ENCODE assay signal across 8 mouse cellular contexts in genomic region chr6:146634759-146635606, GRCm38 (mm10). TPM values are rescaled to one million over a fixed set of nuclear protein-coding genes. Genes with fewer than 3 reads are reported as not detected.
DNase-seq lines count a peak whose midpoint lies in the region; ATAC-seq and TF ChIP-seq lines count a peak whose summit lies in the region.

No protein-coding gene starts in this region.

- no peak overlapping the region for H3K9ac ChIP-seq in heart, embryonic 16.5 days (ENCODE audit: low read length)
- H3K9ac ChIP-seq in heart, adult 2 months (ENCODE audit: low read depth, low read length), result no peak overlapping the region
- no peak overlapping the region for H3K9ac ChIP-seq in hindbrain, embryonic 16.5 days (ENCODE audit: low read depth, low read length)

- H3K4me3 ChIP-seq in heart, embryonic 16.5 days (ENCODE audit: low read length), result peak overlapping the region; percentile 92
- no peak overlapping the region for H3K4me3 ChIP-seq in heart, adult 2 months
- peak overlapping the region; percentile 81; the same call in 1 of the 2 replicates for H3K4me3 ChIP-seq in hindbrain, embryonic 16.5 days (ENCODE audit: low read length)
- peak overlapping the region; percentile 32 for H3K4me3 ChIP-seq in myocyte

- intact Hi-C loops in heart, adult 2 months (cut with DNase I), result no loop called here

- no peaks in the 10 kb centered on the region for H3K9me3 ChIP-seq in heart, embryonic 16.5 days (replicated peaks; ENCODE audit: control insufficient read depth, low read length)
- H3K9me3 ChIP-seq in hindbrain, embryonic 16.5 days (ENCODE audit: control insufficient read depth, low read length), result no peaks in the 10 kb centered on the region

- H3K27me3 ChIP-seq in heart, embryonic 16.5 days (ENCODE audit: control insufficient read depth, insufficient read depth, low read length), result no peaks in the 10 kb centered on the region
- no peaks in the 10 kb centered on the region for H3K27me3 ChIP-seq in heart, adult 2 months (ENCODE audit: control insufficient read depth, insufficient read depth, low read length)
- no peaks in the 10 kb centered on the region for H3K27me3 ChIP-seq in hindbrain, embryonic 16.5 days (replicated peaks; ENCODE audit: control insufficient read depth, insufficient read depth, low read length)
- H3K27me3 ChIP-seq in myocyte (ENCODE audit: control insufficient read depth, insufficient read depth, insufficient read length), result no peaks in the 10 kb centered on the region

- TF ChIP-seq EP300 in heart, adult 2 months (IDR thresholded peaks at IDR 0.05; ENCODE audit: insufficient read depth, low read depth, low read length), result no peak

- H3K36me3 ChIP-seq in heart, embryonic 16.5 days (ENCODE audit: control insufficient read depth, insufficient read depth), result no peaks in the 10 kb centered on the region
- no peaks in the 10 kb centered on the region for H3K36me3 ChIP-seq in heart, adult 2 months (ENCODE audit: control insufficient read depth, insufficient read depth, low read length)
- no peaks in the 10 kb centered on the region for H3K36me3 ChIP-seq in hindbrain, embryonic 16.5 days (ENCODE audit: control insufficient read depth, insufficient read depth, low read length)
- H3K36me3 ChIP-seq in myocyte (ENCODE audit: control insufficient read depth, insufficient read depth), result no peaks in the 10 kb centered on the region

- TF ChIP-seq POLR2A in heart, adult 2 months (IDR thresholded peaks at IDR 0.05; ENCODE audit: insufficient read depth, low read depth, low read length), result no peak
- no peak for TF ChIP-seq POLR2A in myocyte (IDR thresholded peaks at IDR 0.05; ENCODE audit: insufficient read length, low read depth)

- DNase-seq in heart, adult 2 months, result no peak
- peak; percentile 35 for DNase-seq in Muller cell, postnatal 12 days (ENCODE audit: inconsistent ontology term)
- DNase-seq in right cerebral cortex, adult 2 months (ENCODE audit: low spot score in 2 of 2), result no peak
- no peak for DNase-seq in urinary bladder, postnatal 36 days (ENCODE audit: low spot score in 2 of 2)
- no peak for DNase-seq in kidney, adult 18-20 months

- 58% methylated on average over 4 of the region's 4 CpGs for WGBS in heart, embryonic 16.5 days
- 40% methylated on average over 4 of the region's 4 CpGs for WGBS in heart, adult 2 months
- 64% methylated on average over 4 of the region's 4 CpGs for WGBS in hindbrain, embryonic 16.5 days

- TF ChIP-seq CTCF in heart, adult 2 months (IDR thresholded peaks at IDR 0.05), result no peak

- no peak for ATAC-seq in heart, embryonic 16.5 days (replicated peaks; ENCODE audit: extremely low read depth, insufficient read depth, low FRiP score)
- ATAC-seq in hindbrain, embryonic 16.5 days, result no peak

- no peaks in the 10 kb centered on the region for H3K79me2 ChIP-seq in heart, adult 2 months (replicated peaks; ENCODE audit: control insufficient read depth, insufficient read depth, low read length)
- no peaks in the 10 kb centered on the region for H3K79me2 ChIP-seq in myocyte (ENCODE audit: control insufficient read depth, insufficient read depth)

- H3K4me2 ChIP-seq in heart, embryonic 16.5 days (ENCODE audit: low read depth, low read length), result peak overlapping the region; percentile 89
- peak overlapping the region; percentile 53 for H3K4me2 ChIP-seq in hindbrain, embryonic 16.5 days (ENCODE audit: low read length)
- peak overlapping the region; percentile 36 for H3K4me2 ChIP-seq in myocyte (ENCODE audit: low read depth)

- H3K27ac ChIP-seq in heart, embryonic 16.5 days (ENCODE audit: low read length), result peak overlapping the region; percentile 14
- no peak overlapping the region for H3K27ac ChIP-seq in heart, adult 2 months
- peak overlapping the region; percentile 87; the same call in 1 of the 2 replicates for H3K27ac ChIP-seq in hindbrain, embryonic 16.5 days (ENCODE audit: low read depth, low read length)

- peak overlapping the region; percentile 6 for H3ac ChIP-seq in myocyte (ENCODE audit: control insufficient read depth, insufficient read length)

- H3K4me1 ChIP-seq in heart, embryonic 16.5 days (ENCODE audit: control insufficient read depth, insufficient read depth, low read length), result peaks cover 14% of the 10 kb centered on the region
- H3K4me1 ChIP-seq in heart, adult 2 months (ENCODE audit: control insufficient read depth, insufficient read depth, low read length), result peaks cover 5% of the 10 kb centered on the region
- H3K4me1 ChIP-seq in hindbrain, embryonic 16.5 days (ENCODE audit: control insufficient read depth, insufficient read depth, low read depth, low read length), result peaks cover 10% of the 10 kb centered on the region

TF ChIP-seq in myocyte, 11 proteins besides CTCF, POLR2A, EP300 and RAD21:
- TF ChIP-seq TCF12 (IDR thresholded peaks at IDR 0.05; ENCODE audit: insufficient read depth, poor library complexity, severe bottlenecking) (no peak), USF1 (IDR thresholded peaks at IDR 0.05; ENCODE audit: low read depth) (no peak), TCF3 (IDR thresholded peaks at IDR 0.05; ENCODE audit: insufficient read length, low read depth) (no peak), REST (IDR thresholded peaks at IDR 0.05; ENCODE audit: insufficient read depth, insufficient read length) (no peak), MYOD1 (IDR thresholded peaks at IDR 0.05; ENCODE audit: control insufficient read depth in 1 of 3, insufficient read length in 2 of 3, low read depth in 2 of 3) (no peak), CEBPB (IDR thresholded peaks at IDR 0.05; ENCODE audit: insufficient read depth, poor library complexity, severe bottlenecking) (no peak), POLR2AphosphoS2 (IDR thresholded peaks at IDR 0.05; ENCODE audit: insufficient read length, low read depth) (no peak), SRF (IDR thresholded peaks at IDR 0.05; ENCODE audit: control insufficient read depth, insufficient read length, low read depth) (no peak), E2F4 (IDR thresholded peaks at IDR 0.05; ENCODE audit: insufficient read depth) (no peak), MYOG (IDR thresholded peaks at IDR 0.05; ENCODE audit: control insufficient read depth in 1 of 3, insufficient read depth in 1 of 3, insufficient read length in 2 of 3, low read depth in 2 of 3) (no peak), MAX (IDR thresholded peaks at IDR 0.05; ENCODE audit: low read depth) (no peak)
TF ChIP-seq in myocyte: peak in this region for 0.

RNA-seq across cellular contexts. Expression of gene Med21, which starts 7.4 kb away (rescaled TPM):
- polyA plus RNA-seq in heart, embryonic 16.5 days (2015; fragmentation: Nextera tagmentation; extraction: Ambion mirVana), result 143 and 150 TPM in 2 replicates
- total RNA-seq in heart, adult 2 months (2021), result 10 to 100 TPM; 43.0 to 50.5 TPM
- polyA plus RNA-seq in heart, adult 2 months (2012; rRNA removed), result 39.4 and 77.7 TPM in 2 replicates
- 111 and 117 TPM in 2 replicates for polyA plus RNA-seq in hindbrain, embryonic 16.5 days (2015; fragmentation: Nextera tagmentation; extraction: Ambion mirVana)
- 53.5 TPM for polyA plus RNA-seq in myocyte (2012; fragmentation: generic; extraction: Trizol)

RNA-seq across cellular contexts. Expression of gene Tm7sf3, which starts 7.6 kb away (rescaled TPM):
- polyA plus RNA-seq in heart, embryonic 16.5 days (2015; fragmentation: Nextera tagmentation; extraction: Ambion mirVana), result 35.3 and 37.5 TPM in 2 replicates
- total RNA-seq in heart, adult 2 months (2021), result 10 to 100 TPM; 14.6 to 18.0 TPM
- 9.7 and 12.2 TPM in 2 replicates for polyA plus RNA-seq in heart, adult 2 months (2012; rRNA removed)
- polyA plus RNA-seq in hindbrain, embryonic 16.5 days (2015; fragmentation: Nextera tagmentation; extraction: Ambion mirVana), result 33.4 and 35.5 TPM in 2 replicates
- polyA plus RNA-seq in myocyte (2012; fragmentation: generic; extraction: Trizol), result 9.3 TPM

RNA-seq across cellular contexts. Expression of gene Ints13, which starts 57.3 kb away (rescaled TPM):
- polyA plus RNA-seq in heart, embryonic 16.5 days (2015; fragmentation: Nextera tagmentation; extraction: Ambion mirVana), result 51.0 and 59.1 TPM in 2 replicates
- 10 to 100 TPM; 17.8 to 18.2 TPM for total RNA-seq in heart, adult 2 months (2021)
- polyA plus RNA-seq in heart, adult 2 months (2012; rRNA removed), result 8.5 and 20.5 TPM in 2 replicates
- 41.1 and 47.5 TPM in 2 replicates for polyA plus RNA-seq in hindbrain, embryonic 16.5 days (2015; fragmentation: Nextera tagmentation; extraction: Ambion mirVana)
- polyA plus RNA-seq in myocyte (2012; fragmentation: generic; extraction: Trizol), result 18.4 TPM

RNA-seq across cellular contexts. Expression of gene Fgfr1op2, which starts 58.0 kb away (rescaled TPM):
- 89.3 and 104 TPM in 2 replicates for polyA plus RNA-seq in heart, embryonic 16.5 days (2015; fragmentation: Nextera tagmentation; extraction: Ambion mirVana)
- total RNA-seq in heart, adult 2 months (2021), result 10 to 100 TPM; 67.5 to 72.2 TPM
- polyA plus RNA-seq in heart, adult 2 months (2012; rRNA removed), result 31.3 and 42.6 TPM in 2 replicates
- 38.0 and 41.5 TPM in 2 replicates for polyA plus RNA-seq in hindbrain, embryonic 16.5 days (2015; fragmentation: Nextera tagmentation; extraction: Ambion mirVana)
- polyA plus RNA-seq in myocyte (2012; fragmentation: generic; extraction: Trizol), result 54.4 TPM

Comparison
In these comparisons a context has a peak if more than half of its experiments do, and no peak if none do; other contexts are left out.
1. H3K4me2 ChIP-seq: peak in every context shown above with its lines; median percentile 89 in heart, embryonic 16.5 days; 53 in hindbrain, embryonic 16.5 days; 36 in myocyte.